Mouse (Mus musculus) hindbrain, postnatal 0 days (tissue): ENCODE measurements at regions not wholly inside any gene's neighbourhood (a gene's known extent, or its start where the extent isn't known, plus 50 kb on each side); places are given as distances from the start of the nearest gene placed in this dataset.

ENCODE experiments used
- ATAC-seq: fragments of 200-750 bp; cut with Nextera tagmentation; 2 replicates; pipeline ENCODE4 v1.8.0; 2017; ENCODE audit warnings: mild to moderate bottlenecking, moderate TSS enrichment, moderate library complexity
- DNase-seq: peaks from one replicate; pipeline ENCODE4 v3.0.0-alpha.2; 2015; ENCODE audit warnings: low spot score
- H3K27ac ChIP-seq: fragments of 300-500 bp; sonication (generic); 2 replicates; pipeline ENCODE4 v1.5.1; 2014; ENCODE audit warnings: mild to moderate bottlenecking
- H3K27me3 ChIP-seq: fragments of 300-500 bp; sonication (generic); 2 replicates; pipeline ENCODE4 v1.6.1; 2014; ENCODE audit warnings: low read length, mixed read lengths; ENCODE audit not compliant: insufficient read depth
- H3K36me3 ChIP-seq: fragments of 300-500 bp; sonication (generic); 2 replicates; pipeline ENCODE4 v1.6.1; 2014; ENCODE audit warnings: low read length, mixed read lengths; ENCODE audit not compliant: insufficient read depth
- H3K4me1 ChIP-seq: fragments of 300-500 bp; sonication (generic); 2 replicates; pipeline ENCODE4 v1.6.1; 2014; ENCODE audit warnings: antibody characterized with exemption, low read length, mixed read lengths; ENCODE audit not compliant: insufficient read depth
- H3K4me2 ChIP-seq: fragments of 300-500 bp; sonication (generic); 2 replicates; pipeline ENCODE4 v1.6.1; 2014; ENCODE audit warnings: low read depth, mild to moderate bottlenecking, low read length, moderate library complexity, mixed read lengths
- H3K4me3 ChIP-seq: fragments of 300-500 bp; sonication (generic); 2 replicates; pipeline ENCODE4 v1.5.1; 2014; ENCODE audit warnings: low read length
- H3K9ac ChIP-seq: fragments of 300-500 bp; sonication (generic); replicated peaks from 2 replicates; pipeline ENCODE4 v1.6.1; 2014; ENCODE audit warnings: mild to moderate bottlenecking, low read length, moderate library complexity, mixed read lengths
- H3K9me3 ChIP-seq: fragments of 300-500 bp; sonication (generic); 2 replicates; pipeline ENCODE4 v1.6.1; 2016; ENCODE audit warnings: low read length, mixed read lengths
- CTCF ChIP-seq: IDR thresholded peaks from 2 replicates; pipeline ENCODE4 v1.5.1; 2016; ENCODE audit warnings: antibody characterized with exemption, control low read depth, low read depth
- WGBS: fragments of 180-500 bp; shearing (Covaris S2); extraction: QIAGEN DNeasy Blood & Tissue Kit; methylation state at CpG from one replicate; pipeline ENCODE4 v1.1.7; 2014; 5-methylcytosine and 5-hydroxymethylcytosine counted together

- ATAC-seq (0 out of 2 replicates have a peak, but pooled peaks have one; percentile 36), DNase-seq (no peak)
- Histone ChIP-seq H3K9me3 (no peaks in the 10 kb centered on the region), H3K4me2 (no peak overlapping the region), H3K4me3 (no peak overlapping the region), H3K4me1 (no peaks in the 10 kb centered on the region; the same call in 1 of the 2 replicates), H3K27ac (no peak overlapping the region), H3K27me3 (no peaks in the 10 kb centered on the region), H3K9ac (no peak overlapping the region), H3K36me3 (no peaks in the 10 kb centered on the region)
- no peak for TF ChIP-seq CTCF
- 87% methylated on average over 11 of the region's 11 CpGs for WGBS
Measured at GRCm38 (mm10) chr6:112205420-112205995, 68.0 kb upstream of the Lmcd1 start.

- ATAC-seq (0 out of 2 replicates have a peak, but pooled peaks have one; percentile 48), DNase-seq (peak; percentile 85)
- Histone ChIP-seq H3K4me3 (no peak overlapping the region), H3K4me1 (no peaks in the 10 kb centered on the region; the same call in 1 of the 2 replicates), H3K9ac (no peak overlapping the region), H3K27ac (no peak overlapping the region), H3K27me3 (no peaks in the 10 kb centered on the region), H3K4me2 (no peak overlapping the region), H3K9me3 (no peaks in the 10 kb centered on the region), H3K36me3 (no peaks in the 10 kb centered on the region)
- TF ChIP-seq CTCF = peak; percentile 90
- WGBS = 25% methylated on average over 5 of the region's 5 CpGs
Measured at GRCm38 (mm10) chr6:112207229-112207628, 66.3 kb upstream of the Lmcd1 start.

GRCm38 (mm10) chr6:112210238-112210950 is 63.2 kb upstream of the Lmcd1 start:
- Histone ChIP-seq H3K4me2 (no peak overlapping the region), H3K4me3 (no peak overlapping the region), H3K36me3 (no peaks in the 10 kb centered on the region), H3K4me1 (no peaks in the 10 kb centered on the region; the same call in 1 of the 2 replicates), H3K9me3 (no peaks in the 10 kb centered on the region), H3K27ac (peak overlapping the region; percentile 72), H3K9ac (no peak overlapping the region), H3K27me3 (no peaks in the 10 kb centered on the region)
- TF ChIP-seq CTCF = no peak; the same call in 1 of the 2 replicates
- peak; percentile 96 for ATAC-seq
- DNase-seq = peak; percentile 81
- WGBS = 28% methylated on average over 8 of the region's 8 CpGs

- Histone ChIP-seq H3K36me3 (no peaks in the 10 kb centered on the region), H3K27me3 (no peaks in the 10 kb centered on the region), H3K9ac (no peak overlapping the region), H3K4me2 (no peak overlapping the region), H3K4me1 (no peaks in the 10 kb centered on the region), H3K9me3 (no peaks in the 10 kb centered on the region), H3K4me3 (no peak overlapping the region), H3K27ac (no peak overlapping the region)
- 78% methylated on average over 3 of the region's 3 CpGs for WGBS
- no peak for TF ChIP-seq CTCF
- no peak for DNase-seq
- no peak for ATAC-seq
Measured at GRCm38 (mm10) chr6:112216868-112217267, 56.7 kb upstream of the Lmcd1 start.

GRCm38 (mm10) chr6:112218248-112218647 is 55.3 kb upstream of the Lmcd1 start:
- ATAC-seq = no peak
- H3K4me3 ChIP-seq = no peak overlapping the region
- no peak overlapping the region for H3K9ac ChIP-seq
- H3K36me3 ChIP-seq = no peaks in the 10 kb centered on the region
- H3K4me2 ChIP-seq = no peak overlapping the region
- no peaks in the 10 kb centered on the region for H3K9me3 ChIP-seq
- H3K27ac ChIP-seq = no peak overlapping the region
- H3K27me3 ChIP-seq = no peaks in the 10 kb centered on the region
- DNase-seq = no peak
- WGBS = 39% methylated on average over 1 of the region's 1 CpGs
- no peak for TF ChIP-seq CTCF
- H3K4me1 ChIP-seq = no peaks in the 10 kb centered on the region

- no peak for DNase-seq
- Histone ChIP-seq H3K9me3 (no peaks in the 10 kb centered on the region), H3K27me3 (no peaks in the 10 kb centered on the region), H3K4me2 (no peak overlapping the region), H3K4me3 (no peak overlapping the region), H3K27ac (no peak overlapping the region), H3K36me3 (no peaks in the 10 kb centered on the region), H3K4me1 (no peaks in the 10 kb centered on the region), H3K9ac (no peak overlapping the region)
- WGBS = 90% methylated on average over 7 of the region's 7 CpGs
- ATAC-seq = no peak
- no peak for TF ChIP-seq CTCF
Measured at GRCm38 (mm10) chr6:112219641-112220040, 53.9 kb upstream of the Lmcd1 start.

GRCm38 (mm10) chr6:112220149-112220548 is 53.4 kb upstream of the Lmcd1 start:
- no peak overlapping the region for H3K4me3 ChIP-seq
- H3K4me1 ChIP-seq = no peaks in the 10 kb centered on the region
- H3K9ac ChIP-seq = no peak overlapping the region
- no peak overlapping the region for H3K27ac ChIP-seq
- H3K27me3 ChIP-seq = no peaks in the 10 kb centered on the region
- no peaks in the 10 kb centered on the region for H3K9me3 ChIP-seq
- H3K4me2 ChIP-seq = no peak overlapping the region
- DNase-seq = no peak
- H3K36me3 ChIP-seq = no peaks in the 10 kb centered on the region
- TF ChIP-seq CTCF = no peak
- ATAC-seq = no peak
- 70% methylated on average over 3 of the region's 3 CpGs for WGBS
